Mouse (Mus musculus): Measurements from ENCODE around the gene Rnaseh2b. TPM values are rescaled to one million over a fixed set of nuclear protein-coding genes. Genes with fewer than 3 reads are reported as not detected.

Rnaseh2b gene
- 10 to 100 TPM; 11.2 to 11.8 TPM for total RNA-seq (2021)
- long read RNA-seq, partial matches to known transcripts, result 0 of 3 reads
- long read RNA-seq, other reads (novel, unspliced or antisense), result 2 of 3 reads

DNA sequence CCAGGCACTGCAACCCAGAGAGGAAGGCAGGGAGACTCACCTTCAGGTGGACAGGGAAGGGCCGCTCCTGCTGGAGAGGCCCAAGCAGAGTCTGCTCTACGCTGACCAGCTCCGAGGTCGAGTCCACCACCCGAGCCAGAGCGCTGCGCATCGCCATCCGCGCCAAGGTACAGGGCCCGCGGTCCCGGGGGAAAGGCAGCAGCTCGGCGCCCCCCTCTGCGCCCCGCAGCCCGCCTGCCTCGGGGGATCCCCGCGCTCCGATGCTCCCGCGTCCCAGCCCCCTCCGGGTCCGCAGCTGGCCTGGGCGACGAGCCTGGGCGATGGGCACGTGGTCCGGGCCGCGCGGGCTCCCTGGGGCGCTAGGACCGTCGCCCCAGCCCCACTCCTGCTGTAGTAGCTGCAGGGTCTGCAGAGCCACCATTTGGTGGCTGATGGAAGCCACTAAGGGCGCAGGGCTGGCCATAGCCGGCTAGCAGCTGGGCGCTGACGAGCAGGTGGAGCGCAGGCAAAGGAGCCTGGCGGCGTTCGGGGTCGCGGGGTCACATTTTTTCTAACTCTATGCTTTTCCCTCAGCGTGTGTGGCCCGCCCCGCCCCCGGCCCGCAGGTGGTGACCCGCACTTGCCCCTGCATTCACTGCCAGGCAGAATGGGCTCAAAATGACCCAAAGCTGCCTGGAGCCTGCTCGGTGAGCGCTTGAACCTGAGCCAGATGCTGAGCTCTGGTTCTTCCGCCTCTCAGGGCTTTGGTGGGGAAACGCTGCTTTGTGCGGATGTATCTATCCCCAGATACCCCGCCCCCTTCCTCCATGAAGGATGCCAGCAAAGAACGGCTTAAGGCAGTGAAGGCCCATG, at the start of gene Rnaseh2b, which contains the start of gene Dleu7:
TSS of gene Rnaseh2b (plus strand) at position 102 of the 852 bp plus-strand sequence.
TSS of gene Dleu7 (minus strand) at position 560 of the 852 bp plus-strand sequence.
- peak in 1 of 2 experiments; percentile 4 for DNase-seq (ENCODE audit: low spot score in 2 of 2)

DNA sequence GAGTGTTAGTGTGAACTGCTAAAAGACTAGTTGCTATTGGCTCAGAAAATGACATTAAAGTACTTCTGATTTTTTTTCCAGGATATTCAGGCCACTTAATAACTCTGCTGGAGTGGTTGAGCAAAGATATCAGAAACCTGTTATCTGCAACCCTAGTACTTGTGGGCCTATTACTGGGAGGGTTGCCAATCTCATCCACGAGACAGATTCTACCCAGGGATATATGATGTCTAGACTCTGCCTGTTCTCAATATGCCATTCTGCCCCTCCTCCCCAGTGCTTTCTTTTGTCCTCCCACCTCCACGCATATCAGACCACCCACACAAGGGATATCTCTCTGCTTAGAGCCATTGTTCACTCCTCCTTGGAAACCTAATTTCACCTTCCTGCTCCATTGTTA, 48.9 kb upstream of the Rnaseh2b start:
- DNase-seq (ENCODE audit: low spot score in 2 of 2), result no peak

DNA sequence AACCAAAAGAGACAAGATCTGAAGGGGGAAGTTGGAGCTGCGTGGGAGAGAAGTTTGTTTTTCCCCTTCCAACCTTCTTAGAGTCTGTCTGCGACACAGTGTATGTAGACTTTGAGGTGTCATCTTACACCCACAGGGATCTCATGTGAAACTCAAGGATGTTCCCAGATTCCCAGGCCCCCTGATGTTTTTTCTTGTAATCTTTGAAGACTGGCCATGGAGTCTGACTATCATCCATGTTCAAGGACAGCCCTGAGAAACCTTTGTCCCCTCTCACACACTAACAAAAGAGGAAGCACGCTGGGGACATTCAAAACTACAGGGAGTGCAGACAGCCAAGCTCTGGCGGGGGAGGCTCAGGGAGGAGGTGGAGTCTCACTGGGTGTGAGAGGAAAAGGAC, 46.8 kb upstream of the Rnaseh2b start:
- DNase-seq (ENCODE audit: low spot score in 2 of 2), result no peak

DNA sequence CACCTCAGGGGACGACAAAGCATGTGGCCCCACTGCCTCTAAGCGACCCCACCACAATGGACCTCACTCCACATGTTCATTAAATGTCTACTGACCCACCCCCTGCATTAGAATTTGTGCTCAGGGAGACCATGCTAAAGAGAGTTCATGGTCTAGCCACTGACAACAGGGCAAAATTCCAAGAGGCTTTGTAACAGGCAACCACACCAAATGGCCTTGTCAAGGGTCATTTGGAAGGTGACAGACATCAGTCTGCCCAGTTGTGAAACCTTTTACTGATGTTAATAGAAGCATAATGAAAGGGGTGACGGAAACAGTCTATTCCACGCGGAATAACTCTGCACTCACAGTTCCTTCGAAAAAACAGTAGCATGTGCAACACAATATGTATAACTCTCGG, 44.0 kb upstream of the Rnaseh2b start:
- no peak for DNase-seq (ENCODE audit: low spot score in 2 of 2)

DNA sequence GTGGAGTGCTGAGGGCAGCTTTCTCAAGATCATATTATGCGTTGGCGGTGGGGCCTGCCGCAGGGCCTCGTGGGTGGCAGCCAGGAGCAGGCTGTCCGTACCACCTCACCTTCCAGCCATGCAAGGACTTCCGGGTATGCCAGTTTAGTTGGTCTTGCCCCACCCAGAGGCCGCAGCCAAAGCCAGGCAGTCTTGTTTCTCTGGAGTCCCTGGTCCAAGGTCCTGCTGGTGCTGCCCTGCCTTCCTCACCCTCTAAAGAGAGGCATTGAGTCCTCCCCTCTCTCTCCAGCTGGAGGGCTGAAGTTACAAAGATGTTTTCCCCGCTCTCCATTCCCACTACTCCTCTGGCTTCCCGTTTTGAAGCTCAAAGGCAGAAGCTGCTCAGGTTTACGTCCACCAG, 43.6 kb upstream of the Rnaseh2b start:
- no peak for DNase-seq (ENCODE audit: low spot score in 2 of 2)

DNA sequence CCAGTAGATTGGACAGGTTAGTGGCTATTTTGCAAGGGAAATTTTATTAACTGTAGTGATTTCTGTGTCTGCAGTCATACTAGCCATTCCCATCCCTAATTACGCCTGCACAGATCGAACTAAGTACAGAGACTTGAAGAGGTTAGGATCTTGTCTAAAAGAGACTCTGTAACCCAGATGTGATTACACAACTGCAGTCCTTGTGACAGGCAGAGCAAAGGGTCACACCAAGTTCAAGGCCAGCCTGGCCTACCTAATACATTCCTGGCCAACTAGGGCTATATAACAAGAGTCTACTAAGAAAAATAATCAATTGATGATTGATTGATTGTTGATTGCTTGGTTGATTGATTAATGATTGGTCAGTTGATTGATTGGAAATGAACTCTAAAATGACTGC, 43.1 kb upstream of the Rnaseh2b start:
- DNase-seq (ENCODE audit: low spot score in 2 of 2), result no peak

DNA sequence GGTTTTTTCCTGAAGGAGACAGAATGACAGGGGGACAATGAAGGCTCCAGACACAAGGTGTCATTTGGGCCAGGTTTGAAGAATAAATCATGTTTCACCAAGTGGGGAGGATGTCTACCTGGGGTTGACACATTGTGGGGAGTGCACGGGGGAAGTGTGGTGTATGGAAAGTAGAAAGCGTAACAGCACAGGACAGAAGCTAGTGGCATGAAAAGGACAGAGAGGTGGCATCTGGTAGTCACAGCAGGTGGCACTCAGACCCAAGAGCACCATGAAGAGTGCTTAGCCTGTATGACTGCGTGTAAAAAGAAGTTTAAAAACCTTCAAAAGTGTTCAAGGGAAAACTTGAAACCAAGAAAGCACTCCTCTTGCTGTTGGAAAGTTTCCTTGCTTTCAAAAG, 42.3 kb upstream of the Rnaseh2b start:
- DNase-seq (ENCODE audit: low spot score in 2 of 2), result no peak

DNA sequence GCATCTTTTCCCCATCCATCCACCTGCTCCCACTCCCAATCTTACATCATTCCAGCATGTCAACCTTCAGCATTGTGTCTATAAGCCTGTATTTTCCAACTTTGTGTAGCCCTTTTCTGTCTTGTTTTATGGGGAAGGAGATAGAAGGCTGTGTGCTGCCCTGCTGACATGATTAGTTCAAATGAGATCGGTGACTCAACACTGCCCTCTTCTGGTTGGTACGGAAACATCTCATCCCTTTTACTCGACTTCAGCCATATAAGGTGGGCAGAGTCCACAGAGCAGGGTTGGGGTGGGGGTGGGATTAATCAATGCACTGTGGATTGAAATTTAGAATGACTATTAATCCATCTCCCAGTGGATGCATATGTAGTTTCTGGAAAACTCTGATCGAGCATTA, 40.4 kb upstream of the Rnaseh2b start:
- DNase-seq (ENCODE audit: low spot score in 2 of 2), result peak; percentile 28 to 83

DNA sequence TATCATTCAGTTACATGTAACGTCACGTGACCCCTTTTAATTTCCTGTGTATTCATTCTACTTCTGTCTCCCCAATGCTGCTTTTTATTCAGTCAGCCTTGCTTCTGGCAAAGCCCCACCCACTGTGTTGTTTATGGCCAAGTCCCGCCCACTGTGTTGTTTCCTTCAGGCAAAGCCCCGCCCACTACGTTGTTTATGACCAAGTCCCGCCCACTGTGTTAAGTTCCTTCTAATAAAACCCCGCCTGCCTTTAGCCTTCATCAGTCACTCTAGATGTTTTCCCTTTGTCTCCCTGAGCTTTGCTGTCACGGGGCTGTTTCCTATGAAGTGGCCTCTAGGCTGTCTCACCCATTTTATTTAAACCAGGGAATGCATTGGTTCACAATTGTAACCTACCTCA, 38.0 kb upstream of the Rnaseh2b start:
- no peak for DNase-seq (ENCODE audit: low spot score in 2 of 2)

DNA sequence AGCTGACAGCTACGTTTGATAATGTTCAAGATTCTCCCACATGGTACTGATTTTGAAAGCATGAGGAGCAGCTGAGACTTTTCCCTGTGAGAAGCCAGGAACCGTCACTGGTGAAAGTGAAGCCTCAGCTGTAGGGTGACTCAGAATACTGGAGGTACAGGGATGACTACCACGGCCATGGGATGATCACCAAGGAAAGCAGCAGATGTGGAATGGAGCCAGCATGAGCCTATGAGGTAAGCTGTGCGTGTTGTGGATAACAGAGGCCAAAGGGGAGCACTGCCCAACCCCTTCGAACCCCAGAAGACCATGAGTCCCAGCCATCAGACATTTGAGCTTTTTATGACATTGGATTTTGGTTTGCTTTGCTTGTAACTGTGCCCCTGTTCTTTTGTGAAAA, 36.3 kb upstream of the Rnaseh2b start:
- DNase-seq (ENCODE audit: low spot score in 2 of 2), result no peak

DNA sequence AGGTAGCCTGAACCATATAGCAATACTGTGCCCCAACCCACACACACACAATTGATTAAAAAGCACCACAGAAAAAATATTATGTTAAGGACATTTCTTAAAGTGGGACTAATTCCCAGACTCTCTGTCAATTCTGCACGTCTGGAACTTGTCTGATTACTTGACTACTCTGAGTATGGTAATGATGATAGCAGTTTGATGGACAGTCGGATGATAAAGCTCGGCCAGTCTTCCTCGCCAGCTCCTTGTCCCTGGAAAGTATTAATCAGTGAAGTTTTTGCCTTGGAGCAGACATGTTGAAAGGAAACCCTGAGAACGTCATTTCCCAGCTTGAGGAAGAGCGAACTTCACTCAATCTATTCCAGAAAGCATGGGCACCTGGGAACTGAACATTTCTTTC, 34.3 kb upstream of the Rnaseh2b start:
- no peak for DNase-seq (ENCODE audit: low spot score in 2 of 2)

DNA sequence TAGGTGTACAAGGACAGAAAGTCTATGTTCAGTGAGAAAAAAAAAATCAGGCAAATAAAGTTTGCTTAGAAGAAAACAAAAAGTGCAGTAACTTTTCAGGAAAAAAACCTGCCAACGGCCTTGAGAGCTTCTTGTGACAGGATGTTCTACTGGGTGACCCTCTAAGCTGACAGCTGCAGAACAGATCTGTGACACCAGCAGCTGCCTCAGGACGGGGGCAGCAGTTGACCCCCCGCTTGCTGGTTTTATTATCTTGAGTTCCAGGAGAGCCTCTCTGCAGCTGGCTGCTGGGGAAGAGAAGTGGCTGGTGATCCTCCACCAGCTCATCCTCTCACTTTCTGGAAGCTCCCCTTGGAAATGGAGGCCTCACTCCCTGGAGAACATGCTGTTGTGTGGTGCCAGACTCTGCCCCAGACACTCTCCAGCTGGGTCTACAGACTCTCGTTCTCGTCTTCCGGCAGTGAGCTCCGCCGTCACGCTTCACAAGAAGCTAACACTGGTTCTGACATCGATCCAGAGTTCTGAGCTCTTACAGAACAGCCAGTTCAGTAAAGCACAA, 33.3 kb upstream of the Rnaseh2b start:
- DNase-seq (ENCODE audit: low spot score in 2 of 2), result no peak

DNA sequence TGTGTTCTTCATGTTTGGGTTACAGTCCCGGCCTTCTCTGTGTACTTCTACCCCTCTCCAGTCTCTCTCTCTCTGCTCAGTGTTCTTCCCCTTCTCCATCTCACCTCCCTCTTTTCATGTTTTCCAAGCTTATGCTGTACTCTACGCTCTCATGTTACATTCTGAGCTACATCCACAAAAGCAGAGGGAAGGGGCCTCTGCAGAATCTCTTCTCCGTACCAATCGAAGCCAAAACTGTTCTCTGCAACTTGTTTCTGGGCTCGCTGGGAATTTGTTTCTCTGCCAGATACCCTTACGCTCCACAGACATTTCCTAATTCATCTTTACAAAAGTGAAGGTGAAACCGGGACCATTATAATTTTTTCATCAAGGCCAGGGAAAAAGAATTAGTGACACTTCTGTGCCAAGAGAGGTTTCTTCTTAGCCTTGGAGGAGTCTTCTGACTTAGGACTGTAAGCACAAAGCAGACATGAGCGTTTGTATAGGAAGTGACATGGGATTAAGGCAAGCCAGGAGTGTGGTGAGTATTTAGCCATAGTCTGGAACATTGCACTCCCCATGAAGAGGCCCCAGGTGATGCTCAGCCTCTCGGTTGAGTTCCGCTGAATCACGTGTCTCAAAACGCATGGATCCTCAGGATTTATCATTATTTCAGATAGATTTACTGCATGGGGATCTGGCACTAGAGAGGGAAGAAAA, 21.5 kb upstream of the Rnaseh2b start:
- DNase-seq (ENCODE audit: low spot score in 2 of 2), result no peak

DNA sequence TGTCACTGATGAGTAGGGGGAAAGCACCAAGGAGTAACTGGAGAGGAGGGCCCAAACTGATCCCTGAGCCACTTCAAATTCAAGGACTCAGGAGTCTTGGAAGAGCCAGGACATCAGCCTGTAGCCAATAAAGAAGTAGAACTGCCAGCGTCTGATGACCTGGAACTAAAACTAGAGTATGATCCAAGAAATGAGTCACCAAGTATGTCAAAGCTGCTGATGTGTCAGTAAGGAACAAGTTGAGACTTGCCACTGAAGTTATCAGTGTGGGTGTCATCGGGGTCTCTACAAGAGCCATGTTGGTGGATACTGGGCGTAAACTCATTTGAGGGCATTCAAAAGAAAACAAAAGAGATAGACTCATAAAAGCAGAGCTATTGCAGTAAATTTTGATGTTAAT, 18.8 kb upstream of the Rnaseh2b start:
- no peak for DNase-seq (ENCODE audit: low spot score in 2 of 2)

DNA sequence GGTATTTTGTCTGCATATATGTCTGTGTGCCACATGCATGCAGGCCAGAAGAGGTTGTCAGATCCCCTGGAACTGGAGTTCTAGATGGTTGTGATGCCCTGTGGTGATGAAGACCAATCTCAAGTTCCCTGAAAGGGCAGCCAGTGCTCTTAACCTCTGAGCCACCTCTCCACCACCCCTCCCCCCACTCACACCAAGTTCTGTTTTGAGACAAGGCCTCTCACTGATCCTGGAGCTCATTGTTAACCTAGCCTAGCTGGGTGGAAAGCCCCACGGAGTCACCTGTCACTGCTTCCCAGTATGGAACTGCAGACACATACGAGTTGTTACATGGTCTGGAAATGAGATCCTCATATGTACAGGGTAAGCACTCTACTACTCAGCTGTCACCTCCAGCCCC, 9.4 kb upstream of the Rnaseh2b start:
- no peak for DNase-seq (ENCODE audit: low spot score in 2 of 2)

DNA sequence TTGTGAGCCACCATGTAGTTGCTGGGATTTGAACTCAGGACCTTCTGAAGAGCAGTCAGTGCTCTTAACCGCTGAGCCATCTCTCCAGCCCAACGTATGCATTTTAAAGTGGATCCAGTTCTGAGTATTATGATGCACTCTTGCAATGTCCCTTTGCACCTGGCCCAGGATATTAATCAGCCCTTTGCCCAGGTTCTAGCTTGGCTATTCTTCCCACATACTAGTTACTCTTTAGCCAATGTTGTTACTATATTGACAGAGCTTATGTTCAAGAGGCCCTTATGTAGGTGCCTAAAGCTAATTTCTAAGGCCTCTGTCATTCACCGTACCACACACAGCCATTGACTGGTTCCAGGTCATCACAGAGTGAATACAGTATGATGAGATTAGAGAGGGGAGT, 3.7 kb upstream of the Rnaseh2b start:
- no peak for DNase-seq (ENCODE audit: low spot score in 2 of 2)

DNA sequence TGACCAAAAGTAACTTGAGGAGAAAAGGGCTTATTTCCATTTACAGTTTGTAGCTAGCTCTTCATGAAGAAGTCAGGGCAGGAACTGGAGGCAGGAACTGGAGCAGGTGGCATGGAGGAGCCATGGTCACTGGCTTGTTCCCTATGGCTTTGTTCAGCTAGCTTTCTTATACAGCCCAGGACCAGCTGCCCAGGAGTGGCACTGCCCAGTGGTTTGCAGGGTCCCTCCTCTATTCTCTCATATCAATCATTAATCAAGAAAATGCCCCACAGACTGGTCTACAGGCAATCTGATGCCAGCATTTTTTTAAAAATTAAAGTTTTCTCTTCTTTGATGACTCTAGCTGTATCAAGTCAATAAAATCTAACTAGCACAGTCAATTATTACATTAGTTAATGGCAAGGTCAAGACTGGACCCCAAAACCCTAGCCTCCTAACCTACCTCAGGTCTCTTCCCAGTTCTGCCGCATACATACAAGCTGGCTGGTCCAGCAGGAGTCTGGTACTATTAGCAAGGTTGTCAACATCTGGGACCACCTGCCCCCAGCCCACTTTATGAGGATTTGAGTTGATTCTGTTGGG, 892 bp upstream of the Rnaseh2b start:
- no peak for DNase-seq (ENCODE audit: low spot score in 2 of 2)

DNA sequence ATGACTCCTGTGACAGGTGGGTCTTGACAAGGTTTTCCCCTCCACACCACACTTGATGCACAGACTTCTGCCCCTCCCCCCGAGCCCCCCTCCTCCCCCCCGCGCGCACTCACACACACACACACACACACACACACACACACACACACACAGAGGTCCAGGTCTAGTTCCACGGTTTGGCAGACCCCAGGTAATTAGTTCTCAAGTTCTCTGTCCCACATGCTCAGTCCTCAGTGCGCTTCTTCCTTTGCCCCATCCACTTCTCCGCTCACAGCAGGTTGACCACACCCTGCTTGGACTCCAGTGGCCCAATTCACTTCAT, 262 bp upstream of the Rnaseh2b start:
- no peak for DNase-seq (ENCODE audit: low spot score in 2 of 2)

DNA sequence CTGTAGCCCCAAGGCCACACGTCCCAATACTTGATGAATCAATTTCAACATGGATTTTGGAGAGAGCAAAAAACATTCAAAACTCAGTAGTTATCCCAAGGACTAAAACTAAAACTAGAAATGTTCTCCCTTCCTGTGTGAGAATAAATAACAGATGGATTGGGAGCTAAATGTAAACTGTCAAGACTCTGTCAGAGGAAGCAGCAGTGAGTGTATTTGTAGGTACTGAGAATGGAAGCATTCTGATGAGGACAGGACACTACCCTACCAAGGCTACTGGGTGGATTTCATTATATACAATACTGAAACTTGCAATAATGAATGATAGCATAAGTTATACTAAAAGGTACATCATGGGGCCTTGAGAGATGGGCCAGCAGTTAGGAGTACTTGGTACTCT, 6.4 kb downstream of the Rnaseh2b start:
- no peak for DNase-seq (ENCODE audit: low spot score in 2 of 2)

DNA sequence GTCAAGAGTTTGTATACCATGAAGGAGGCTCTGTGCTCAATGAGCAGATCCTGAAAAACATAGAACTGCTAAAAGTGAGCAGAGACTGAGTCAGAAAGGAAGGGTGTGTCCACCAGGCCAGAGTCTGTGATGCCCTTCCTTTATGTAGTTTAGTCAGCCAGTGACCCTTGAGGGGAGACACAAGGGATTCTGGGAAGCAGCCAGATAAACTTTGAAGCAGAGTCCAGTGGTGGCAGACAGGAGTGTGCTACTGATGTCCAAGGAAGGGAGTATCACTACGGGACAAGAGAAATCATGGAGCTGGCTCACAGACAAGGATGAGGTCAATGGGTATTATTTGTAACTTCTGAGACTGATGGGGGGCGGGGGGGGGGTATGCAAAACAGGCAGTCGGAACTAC, 7.6 kb downstream of the Rnaseh2b start:
- DNase-seq (ENCODE audit: low spot score in 2 of 2), result no peak

DNA sequence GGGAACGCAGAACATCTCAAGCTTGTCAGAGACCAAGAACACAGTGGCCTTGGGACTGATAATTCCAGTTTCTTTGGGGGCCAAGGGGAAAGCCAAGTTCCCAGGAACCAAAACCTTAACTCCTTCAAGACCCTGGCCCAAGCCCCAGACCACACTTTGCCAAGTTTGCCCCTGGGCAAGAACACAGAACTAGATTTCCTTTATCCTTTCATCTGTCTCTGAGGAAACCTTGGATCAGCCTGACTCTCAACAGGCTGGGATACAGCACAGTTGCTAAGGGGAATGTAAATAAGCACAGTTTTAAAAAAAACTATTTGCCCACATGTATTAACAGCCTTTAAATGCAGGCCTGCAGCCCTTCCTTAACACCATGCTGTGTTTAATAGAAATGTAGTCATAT, 15.2 kb downstream of the Rnaseh2b start:
- DNase-seq (ENCODE audit: low spot score in 2 of 2), result no peak

DNA sequence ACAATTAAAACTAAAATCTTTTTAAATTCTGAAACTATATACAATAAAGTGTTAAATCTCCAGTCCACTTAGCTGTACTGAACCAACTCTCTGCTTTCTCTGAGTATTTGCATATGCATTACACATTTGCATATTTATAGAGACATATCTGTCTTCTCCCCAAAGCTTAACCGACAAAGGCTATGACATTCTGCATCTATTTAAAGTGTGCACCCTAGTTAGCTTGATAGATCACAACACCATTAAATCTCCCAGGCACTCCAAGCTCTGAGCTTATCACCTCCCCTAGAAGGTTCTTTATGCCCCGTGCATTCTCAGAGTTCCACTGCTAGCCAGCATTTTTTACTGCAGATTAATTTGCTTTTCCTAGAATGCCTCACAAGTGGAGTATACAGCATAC, 16.6 kb downstream of the Rnaseh2b start:
- DNase-seq (ENCODE audit: low spot score in 2 of 2), result no peak

Data from layer of hippocampus, adult 18-20 months (tissue).